Mouse (Mus musculus) midbrain, postnatal 0 days (tissue): ENCODE data around the gene Trim17. TPM values are rescaled to one million over a fixed set of nuclear protein-coding genes. Genes with fewer than 3 reads are reported as not detected.

ENCODE experiments used
- ATAC-seq: fragments of 200-750 bp; cut with Nextera tagmentation; 2 replicates; pipeline ENCODE4 v1.8.0; 2017; ENCODE audit warnings: moderate number of reproducible peaks, mild to moderate bottlenecking, moderate TSS enrichment, moderate library complexity; ENCODE audit not compliant: low FRiP score
- DNase-seq: peaks from one replicate; pipeline ENCODE4 v3.0.0-alpha.2; 2015; ENCODE audit warnings: low spot score
- H3K27ac ChIP-seq: fragments of 300-500 bp; sonication (generic); 2 replicates; pipeline ENCODE4 v1.5.1; 2014; ENCODE audit warnings: low read depth, mild to moderate bottlenecking, low read length, mixed read lengths
- H3K27me3 ChIP-seq: fragments of 300-500 bp; sonication (generic); 2 replicates; pipeline ENCODE4 v1.6.1; 2014; ENCODE audit warnings: low read length, control low read depth, mixed read lengths; ENCODE audit not compliant: insufficient read depth
- H3K36me3 ChIP-seq: fragments of 300-500 bp; sonication (generic); 2 replicates; pipeline ENCODE4 v1.6.1; 2014; ENCODE audit warnings: low read length, control low read depth, mixed read lengths; ENCODE audit not compliant: insufficient read depth
- H3K4me1 ChIP-seq: fragments of 300-500 bp; sonication (generic); 2 replicates; pipeline ENCODE4 v1.6.1; 2014; ENCODE audit warnings: mild to moderate bottlenecking, control low read depth, antibody characterized with exemption, low read length, mixed read lengths; ENCODE audit not compliant: insufficient read depth
- H3K4me2 ChIP-seq: fragments of 300-500 bp; sonication (generic); 2 replicates; pipeline ENCODE4 v1.6.1; 2014; ENCODE audit warnings: low read depth, mild to moderate bottlenecking, low read length, mixed read lengths; ENCODE audit not compliant: poor library complexity, severe bottlenecking
- H3K4me3 ChIP-seq: fragments of 300-500 bp; sonication (generic); 2 replicates; pipeline ENCODE4 v1.5.1; 2014; ENCODE audit warnings: low read depth, mild to moderate bottlenecking, low read length, moderate library complexity
- H3K9ac ChIP-seq: fragments of 300-500 bp; sonication (generic); replicated peaks from 2 replicates; pipeline ENCODE4 v1.6.1; 2014; ENCODE audit warnings: mild to moderate bottlenecking, low read length, moderate library complexity, mixed read lengths; ENCODE audit not compliant: poor library complexity, severe bottlenecking
- H3K9me3 ChIP-seq: fragments of 300-500 bp; sonication (generic); 2 replicates; pipeline ENCODE4 v1.6.1; 2016; ENCODE audit warnings: low read length, control low read depth
- CTCF ChIP-seq: IDR thresholded peaks from 2 replicates; pipeline ENCODE4 v1.5.1; 2016; ENCODE audit warnings: antibody characterized with exemption, mild to moderate bottlenecking
- WGBS: fragments of 180-500 bp; shearing (Covaris S2); extraction: QIAGEN DNeasy Blood & Tissue Kit; methylation state at CpG from one replicate; pipeline ENCODE4 v1.1.7; 2014; 5-methylcytosine and 5-hydroxymethylcytosine counted together
- polyA plus RNA-seq: library from polyadenylated mRNA; unstranded; fragments of >200 nt; fragmentation: Nextera tagmentation; extraction: Ambion mirVana; gene quantifications from 2 replicates; pipeline ENCODE4 v1.2.1, GENCODE M21; 2015
- total RNA-seq: library from RNA; depleted of rRNA; stranded (reverse); fragments of >200 nt; gene quantifications from 2 replicates; pipeline ENCODE4 v1.2.3, GENCODE M21; 2014

The Trim17 gene
- total and polyA plus RNA-seq, 2 experiments from 2014 or later, result 0.72 to 2.2 TPM

DNA sequence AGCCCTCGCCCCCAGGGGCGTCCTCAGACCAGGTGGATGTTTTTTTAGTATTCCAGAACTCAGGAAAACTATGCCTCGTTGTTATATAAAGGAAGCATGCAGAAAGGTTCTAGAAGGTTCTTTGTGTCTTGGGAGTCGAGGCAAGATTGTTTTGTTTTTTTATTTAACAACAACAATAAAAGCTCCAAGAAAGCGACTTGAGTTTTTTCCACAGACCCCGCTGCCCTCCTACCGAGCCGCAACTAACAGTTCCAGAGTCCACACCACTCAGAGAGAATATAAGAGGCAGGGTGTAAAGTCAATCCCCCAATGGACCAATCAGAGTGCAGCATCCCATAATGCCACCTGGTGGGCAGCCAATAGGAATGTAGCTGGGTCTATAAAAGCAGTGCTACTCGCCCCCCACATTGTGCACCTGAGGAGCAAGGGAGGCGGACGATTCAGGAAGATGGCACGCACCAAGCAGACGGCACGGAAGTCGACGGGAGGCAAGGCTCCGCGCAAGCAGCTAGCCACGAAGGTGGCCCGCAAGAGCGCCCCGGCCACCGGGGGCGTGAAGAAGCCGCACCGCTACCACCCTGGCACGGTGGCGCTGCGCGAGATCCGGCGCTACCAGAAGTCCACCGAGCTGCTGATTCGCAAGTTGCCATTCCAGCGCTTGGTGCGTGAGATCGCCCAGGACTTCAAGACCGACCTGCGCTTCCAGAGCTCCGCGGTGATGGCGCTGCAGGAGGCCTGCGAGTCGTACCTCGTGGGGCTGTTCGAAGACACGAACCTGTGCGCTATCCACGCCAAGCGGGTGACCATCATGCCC is 7.1 kb downstream of the Trim17 start:
- ATAC-seq (no peak), DNase-seq (peak; percentile 38)
- H3K9ac ChIP-seq, result no peak overlapping the region
- no peaks in the 10 kb centered on the region for H3K27me3 ChIP-seq
- no peak for TF ChIP-seq CTCF
- H3K4me1 ChIP-seq, result peaks cover 9% of the 10 kb centered on the region
- no peak overlapping the region for H3K4me2 ChIP-seq
- 72% methylated on average over 50 of the region's 50 CpGs for WGBS
- no peaks in the 10 kb centered on the region for H3K9me3 ChIP-seq
- no peak overlapping the region for H3K4me3 ChIP-seq
- H3K27ac ChIP-seq, result no peak overlapping the region
- H3K36me3 ChIP-seq, result no peaks in the 10 kb centered on the region

GRCm38 (mm10) chr11:58963543-58963942 is 9.1 kb downstream of the Trim17 start:
- no peaks in the 10 kb centered on the region for H3K36me3 ChIP-seq
- no peaks in the 10 kb centered on the region; the same call in 1 of the 2 replicates for H3K4me1 ChIP-seq
- no peak for DNase-seq
- H3K9me3 ChIP-seq, result no peaks in the 10 kb centered on the region
- TF ChIP-seq CTCF, result no peak
- H3K27ac ChIP-seq, result no peak overlapping the region
- H3K9ac ChIP-seq, result 0 out of 2 replicates have a peak overlapping the region, but pooled peaks have one; percentile 4
- H3K4me2 ChIP-seq, result no peak overlapping the region
- no peak for ATAC-seq
- WGBS, result 43% methylated on average over 17 of the region's 17 CpGs
- H3K27me3 ChIP-seq, result no peaks in the 10 kb centered on the region
- H3K4me3 ChIP-seq, result no peak overlapping the region

DNA sequence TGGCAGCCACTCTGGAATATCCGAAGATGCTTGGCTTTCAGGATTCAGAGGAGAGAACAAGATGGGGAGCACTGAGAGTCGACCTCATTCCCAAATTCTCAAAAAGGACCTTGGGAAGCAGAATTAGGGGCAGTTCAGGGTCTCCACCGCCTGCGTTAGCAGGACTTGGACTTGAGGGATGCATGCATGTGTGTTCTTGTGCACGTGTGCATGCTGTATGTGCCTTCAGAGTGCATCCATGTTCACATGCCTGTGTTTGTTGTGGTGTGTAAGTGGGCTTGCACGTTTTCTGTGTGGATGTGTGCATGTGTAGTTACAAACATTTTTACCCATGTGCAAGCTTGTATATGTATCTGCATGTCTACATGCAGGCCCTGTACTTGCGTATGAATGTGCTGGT is 9.7 kb downstream of the Trim17 start:
- Histone ChIP-seq H3K4me2 (no peak overlapping the region), H3K27me3 (no peaks in the 10 kb centered on the region), H3K4me1 (no peaks in the 10 kb centered on the region), H3K9ac (no peak overlapping the region), H3K27ac (no peak overlapping the region), H3K9me3 (no peaks in the 10 kb centered on the region), H3K36me3 (no peaks in the 10 kb centered on the region), H3K4me3 (no peak overlapping the region)
- ATAC-seq (no peak), DNase-seq (no peak)
- 89% methylated on average over 7 of the region's 7 CpGs for WGBS
- TF ChIP-seq CTCF, result no peak

- Histone ChIP-seq H3K4me2 (no peak overlapping the region), H3K4me3 (no peak overlapping the region), H3K9me3 (no peaks in the 10 kb centered on the region), H3K9ac (no peak overlapping the region), H3K27ac (no peak overlapping the region), H3K4me1 (no peaks in the 10 kb centered on the region), H3K27me3 (no peaks in the 10 kb centered on the region), H3K36me3 (peaks cover 4% of the 10 kb centered on the region; the same call in 1 of the 2 replicates)
- WGBS, result 47% methylated on average over 12 of the region's 12 CpGs
- no peak for DNase-seq
- no peak for TF ChIP-seq CTCF
- ATAC-seq, result no peak
Observed at GRCm38 (mm10) chr11:58965001-58965760, 10.7 kb downstream of the Trim17 start.

DNA sequence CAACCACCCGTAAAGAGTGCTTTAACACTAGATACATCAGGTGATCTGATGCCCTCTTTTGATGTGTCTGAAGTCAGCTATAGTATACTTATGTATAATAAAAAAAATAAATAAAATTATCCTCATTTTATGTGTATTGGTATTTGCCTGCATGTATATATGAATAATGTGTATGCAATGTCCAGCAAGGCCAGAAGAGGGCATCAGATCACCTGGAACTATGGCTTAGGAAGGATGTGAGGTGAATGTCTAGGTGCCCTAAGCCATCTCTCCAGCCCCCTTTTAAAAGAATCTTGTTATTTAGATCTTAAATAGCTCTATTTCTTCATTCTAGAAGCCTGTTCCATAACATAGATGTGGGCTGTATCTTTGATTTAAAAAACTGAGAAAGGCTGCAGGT is 12.9 kb downstream of the Trim17 start:
- Histone ChIP-seq H3K27me3 (no peaks in the 10 kb centered on the region), H3K4me2 (no peak overlapping the region), H3K4me3 (no peak overlapping the region), H3K27ac (no peak overlapping the region), H3K9me3 (no peaks in the 10 kb centered on the region), H3K4me1 (no peaks in the 10 kb centered on the region), H3K36me3 (peaks cover 7% of the 10 kb centered on the region; the same call in 1 of the 2 replicates), H3K9ac (no peak overlapping the region)
- 100% methylated on average over 1 of the region's 1 CpGs for WGBS
- peak; percentile 77 for TF ChIP-seq CTCF
- DNase-seq (peak; percentile 45), ATAC-seq (no peak)

DNA sequence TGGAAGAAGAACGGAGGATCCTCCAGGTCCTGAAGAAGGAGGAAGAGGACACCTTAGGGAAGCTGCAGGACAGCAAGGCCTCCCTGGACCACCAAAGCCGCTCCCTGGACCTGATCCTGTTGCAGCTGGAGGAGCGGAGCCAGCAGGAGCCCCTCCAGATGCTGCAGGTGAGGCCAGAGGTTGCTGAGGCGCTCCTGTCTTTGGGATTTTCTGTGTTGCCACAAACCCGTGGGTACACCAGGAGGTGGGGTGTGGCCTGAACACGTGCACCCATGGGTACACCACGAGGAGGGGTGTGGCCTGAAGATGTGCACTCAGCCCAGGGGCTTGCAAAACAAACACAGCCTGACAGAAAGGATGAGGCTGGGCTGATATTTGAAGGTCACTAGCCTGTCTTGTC is 14.1 kb downstream of the Trim17 start:
- Histone ChIP-seq H3K36me3 (peaks cover 7% of the 10 kb centered on the region; the same call in 1 of the 2 replicates), H3K9ac (no peak overlapping the region), H3K27me3 (no peaks in the 10 kb centered on the region), H3K9me3 (no peaks in the 10 kb centered on the region), H3K27ac (no peak overlapping the region), H3K4me2 (no peak overlapping the region), H3K4me3 (no peak overlapping the region), H3K4me1 (no peaks in the 10 kb centered on the region)
- ATAC-seq (no peak), DNase-seq (no peak)
- WGBS, result 83% methylated on average over 7 of the region's 7 CpGs
- TF ChIP-seq CTCF, result no peak
